Mouse (Mus musculus) C2C12 (cell line): Measurements from ENCODE around the gene Mrps18a.

Source experiments
- CTCF ChIP-seq: IDR thresholded peaks from one replicate; pipeline ENCODE4 v1.5.1; 2011; ENCODE audit not compliant: control insufficient read depth, insufficient read depth, insufficient read length
- MAX ChIP-seq: IDR thresholded peaks from one replicate; pipeline ENCODE4 v1.6.1; 2011; ENCODE audit warnings: mild to moderate bottlenecking, control low read depth
- USF1 ChIP-seq: IDR thresholded peaks from one replicate; pipeline ENCODE4 v1.6.1; 2011; ENCODE audit warnings: low read depth, mild to moderate bottlenecking, control low read depth, moderate library complexity

DNA sequence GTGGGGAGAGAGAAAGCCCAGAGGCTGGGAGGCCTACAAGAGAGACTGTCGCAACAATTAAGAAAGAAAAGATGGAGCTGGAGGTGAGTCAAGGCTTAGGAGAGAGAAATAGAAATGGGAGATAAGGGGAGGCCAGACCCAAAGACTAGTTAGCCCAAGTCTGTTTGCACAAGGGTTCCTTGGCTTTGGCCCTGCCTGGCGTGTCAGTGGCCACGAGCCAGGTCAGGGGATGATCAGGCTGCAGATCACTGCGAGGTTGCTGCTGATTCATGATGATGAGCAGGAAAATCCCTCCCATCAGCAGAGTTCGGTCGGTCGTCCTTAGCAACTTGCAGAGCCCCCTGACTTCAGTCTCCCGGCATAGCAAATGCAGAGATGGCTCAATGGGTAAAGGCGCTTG lies 40.7 kb upstream of the Mrps18a start:
- TF ChIP-seq CTCF (no peak), USF1 (no peak), MAX (peak; percentile 42)
